Mouse (Mus musculus) heart, embryonic 12.5 days (tissue): ENCODE measurements around the gene Zglp1. TPM values are rescaled to one million over a fixed set of nuclear protein-coding genes. Genes with fewer than 3 reads are reported as not detected.

Source experiments
- ATAC-seq: fragments of 200-750 bp; cut with Nextera tagmentation; 2 replicates; pipeline ENCODE4 v1.8.0; 2017; ENCODE audit warnings: moderate TSS enrichment, moderate library complexity; ENCODE audit not compliant: insufficient number of reproducible peaks, low FRiP score
- H3K27ac ChIP-seq: fragments of 300-500 bp; sonication (generic); 2 replicates; pipeline ENCODE4 v1.5.1; 2016; ENCODE audit warnings: mild to moderate bottlenecking, moderate library complexity; ENCODE audit not compliant: poor library complexity, severe bottlenecking
- H3K27me3 ChIP-seq: fragments of 300-500 bp; sonication (generic); replicated peaks from 2 replicates; pipeline ENCODE4 v1.6.1; 2016; ENCODE audit warnings: mild to moderate bottlenecking, moderate library complexity
- H3K36me3 ChIP-seq: fragments of 300-500 bp; sonication (generic); 2 replicates; pipeline ENCODE4 v1.6.1; 2016; ENCODE audit warnings: mild to moderate bottlenecking, moderate library complexity
- H3K4me1 ChIP-seq: fragments of 300-500 bp; sonication (generic); replicated peaks from 2 replicates; pipeline ENCODE4 v1.6.1; 2016; ENCODE audit warnings: mild to moderate bottlenecking
- H3K4me2 ChIP-seq: fragments of 300-500 bp; sonication (generic); 2 replicates; pipeline ENCODE4 v1.6.1; 2016; ENCODE audit warnings: mild to moderate bottlenecking, moderate library complexity
- H3K4me3 ChIP-seq: fragments of 300-500 bp; sonication (generic); 2 replicates; pipeline ENCODE4 v1.5.1; 2016; ENCODE audit warnings: mild to moderate bottlenecking
- H3K9ac ChIP-seq: fragments of 300-500 bp; sonication (generic); 2 replicates; pipeline ENCODE4 v1.6.1; 2016; ENCODE audit warnings: mild to moderate bottlenecking, moderate library complexity
- H3K9me3 ChIP-seq: fragments of 300-500 bp; sonication (generic); replicated peaks from 2 replicates; pipeline ENCODE4 v1.6.1; 2016; ENCODE audit warnings: mild to moderate bottlenecking, moderate library complexity
- WGBS: fragments of 180-500 bp; shearing (Covaris S2); methylation state at CpG from one replicate; pipeline ENCODE4 v1.1.7; 2016; 5-methylcytosine and 5-hydroxymethylcytosine counted together
- polyA plus RNA-seq: library from polyadenylated mRNA; unstranded; fragments of >200 nt; fragmentation: Nextera tagmentation; extraction: Ambion mirVana; gene quantifications from 2 replicates; pipeline ENCODE4 v1.2.1, GENCODE M21; 2016

Gene Zglp1
- polyA plus RNA-seq, 1 experiment from 2014 or later: 1.0 TPM

- no peak overlapping the region for H3K4me3 ChIP-seq
Observed at GRCm38 (mm10) chr9:21095958-21096357, 29.1 kb upstream of the Zglp1 start.

GRCm38 (mm10) chr9:21093423-21093822, 26.5 kb upstream of the Zglp1 start:
- no peaks in the 10 kb centered on the region for H3K27me3 ChIP-seq
- ATAC-seq: no peak
- no peak overlapping the region for H3K4me2 ChIP-seq
- H3K9ac ChIP-seq: no peak overlapping the region
- H3K9me3 ChIP-seq: no peaks in the 10 kb centered on the region
- 89% methylated on average over 9 of the region's 9 CpGs for WGBS
- peaks cover 31% of the 10 kb centered on the region for H3K4me1 ChIP-seq
- H3K4me3 ChIP-seq: no peak overlapping the region
- no peak overlapping the region for H3K27ac ChIP-seq
- H3K36me3 ChIP-seq: peaks cover 20% of the 10 kb centered on the region

More at GRCm38 (mm10) chr9:21095958-21096357, 29.1 kb upstream of the Zglp1 start:
- peaks cover 14% of the 10 kb centered on the region for H3K4me1 ChIP-seq
- H3K9ac ChIP-seq: no peak overlapping the region
- H3K9me3 ChIP-seq: no peaks in the 10 kb centered on the region
- ATAC-seq: no peak
- WGBS: 86% methylated on average over 4 of the region's 4 CpGs
- H3K4me2 ChIP-seq: no peak overlapping the region
- H3K27ac ChIP-seq: no peak overlapping the region
- H3K36me3 ChIP-seq: no peaks in the 10 kb centered on the region
- H3K27me3 ChIP-seq: no peaks in the 10 kb centered on the region

DNA sequence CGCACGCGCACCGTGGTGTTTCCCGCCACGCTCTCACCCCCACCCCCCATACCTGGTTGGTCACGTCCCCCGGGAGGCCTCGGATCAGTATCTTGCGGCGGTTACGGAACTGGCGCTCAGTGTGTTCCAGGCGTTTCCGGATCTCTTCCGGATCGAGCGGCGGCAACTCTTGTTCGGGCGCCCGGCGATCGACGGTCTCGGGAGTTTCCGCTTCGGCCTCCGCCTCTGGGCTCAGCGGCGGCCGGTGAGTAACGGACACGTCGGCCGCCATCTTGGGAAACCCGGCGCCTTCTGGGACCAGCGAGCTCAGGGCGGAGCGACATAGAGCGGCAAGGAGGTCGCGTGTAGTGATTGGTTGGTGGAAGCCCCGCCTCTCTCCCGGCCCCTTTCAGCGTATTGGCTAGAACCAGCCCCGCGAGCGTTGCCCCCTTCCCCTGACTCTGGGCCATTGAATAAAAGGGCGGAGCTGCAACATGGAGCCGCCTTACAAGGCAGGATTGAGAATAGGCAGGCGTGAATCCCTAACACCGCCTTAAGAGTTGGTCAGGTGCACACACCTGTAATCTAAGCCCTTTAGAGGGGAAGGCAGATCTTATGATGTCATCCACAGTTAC, 24.9 kb upstream of the Zglp1 start, which contains the start of the genes Gm38431 and Raver1:
Gene Gm38431 (minus strand): TSS at position 291 of the 614 bp plus-strand sequence.
Gene Raver1 (minus strand): TSS at position 302 of the 614 bp plus-strand sequence.
- Histone ChIP-seq H3K36me3 (peaks cover 36% of the 10 kb centered on the region), H3K4me2 (peak within 1 kb of the TSS; percentile 97), H3K9me3 (no peaks in the 10 kb centered on the region), H3K27me3 (no peaks in the 10 kb centered on the region), H3K27ac (peak within 1 kb of the TSS; percentile 81), H3K4me1 (peaks cover 29% of the 10 kb centered on the region), H3K9ac (peak within 1 kb of the TSS; percentile 84), H3K4me3 (peak within 1 kb of the TSS; percentile 76)
- peak; percentile 98 for ATAC-seq
- under 1% methylated on average over 54 of the region's 54 CpGs for WGBS

GRCm38 (mm10) chr9:21090972-21091706, 24.2 kb upstream of the Zglp1 start:
- Histone ChIP-seq H3K4me3 (peak overlapping the region; percentile 76), H3K9me3 (no peaks in the 10 kb centered on the region), H3K4me1 (peaks cover 29% of the 10 kb centered on the region), H3K4me2 (peak overlapping the region; percentile 97), H3K36me3 (peaks cover 43% of the 10 kb centered on the region), H3K9ac (peak overlapping the region; percentile 84), H3K27me3 (no peaks in the 10 kb centered on the region), H3K27ac (peak overlapping the region; percentile 81; the same call in 1 of the 2 replicates)
- ATAC-seq: no peak; the same call in 1 of the 2 replicates
- WGBS: 1% methylated on average over 24 of the region's 24 CpGs

DNA sequence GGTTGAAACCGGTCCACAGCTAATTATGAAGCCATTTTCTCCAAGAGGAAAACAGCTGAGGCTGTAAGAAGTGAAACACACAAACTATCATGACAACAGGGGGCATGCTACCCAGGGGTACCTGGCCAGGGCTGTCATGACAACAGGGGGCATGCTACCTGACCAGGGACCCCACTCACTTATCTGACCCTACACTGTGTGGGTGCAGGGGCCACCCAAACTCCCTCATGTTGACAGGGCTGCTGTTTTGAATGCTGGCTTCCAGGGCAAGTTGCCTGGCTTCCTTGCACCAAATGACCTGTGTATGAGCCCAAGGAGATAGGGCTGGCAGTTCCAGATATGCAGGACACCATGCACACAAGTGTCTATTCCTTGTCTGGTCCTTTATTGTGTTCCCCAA, 23.6 kb upstream of the Zglp1 start:
- H3K27ac ChIP-seq: no peak overlapping the region
- WGBS: 83% methylated on average over 1 of the region's 1 CpGs
- H3K36me3 ChIP-seq: peaks cover 49% of the 10 kb centered on the region

GRCm38 (mm10) chr9:21083324-21083723, 16.4 kb upstream of the Zglp1 start:
- Histone ChIP-seq H3K27me3 (no peaks in the 10 kb centered on the region), H3K36me3 (peaks cover 93% of the 10 kb centered on the region), H3K4me3 (no peak overlapping the region), H3K4me1 (0 out of 2 replicates have a peak, but pooled peaks cover under 1% of the 10 kb centered on the region), H3K9me3 (no peaks in the 10 kb centered on the region), H3K4me2 (no peak overlapping the region), H3K9ac (no peak overlapping the region), H3K27ac (no peak overlapping the region)
- WGBS: 76% methylated on average over 3 of the region's 3 CpGs
- ATAC-seq: no peak

More for the DNA sequence above, 23.6 kb upstream of the Zglp1 start:
- no peak for ATAC-seq
- Histone ChIP-seq H3K9ac (peak overlapping the region; percentile 84), H3K4me3 (peak overlapping the region; percentile 76), H3K9me3 (no peaks in the 10 kb centered on the region), H3K4me1 (peaks cover 29% of the 10 kb centered on the region), H3K27me3 (no peaks in the 10 kb centered on the region), H3K4me2 (peak overlapping the region; percentile 97)

- Histone ChIP-seq H3K27me3 (no peaks in the 10 kb centered on the region), H3K4me1 (no peaks in the 10 kb centered on the region), H3K4me3 (no peak overlapping the region), H3K9me3 (no peaks in the 10 kb centered on the region), H3K36me3 (peaks cover 92% of the 10 kb centered on the region), H3K4me2 (no peak overlapping the region), H3K9ac (no peak overlapping the region), H3K27ac (no peak overlapping the region)
- no peak for ATAC-seq
- 89% methylated on average over 9 of the region's 9 CpGs for WGBS
Observed at GRCm38 (mm10) chr9:21081127-21081526, 14.2 kb upstream of the Zglp1 start.

GRCm38 (mm10) chr9:21075625-21076024, 8.7 kb upstream of the Zglp1 start:
- WGBS: 83% methylated on average over 3 of the region's 3 CpGs
- Histone ChIP-seq H3K9me3 (no peaks in the 10 kb centered on the region), H3K27me3 (no peaks in the 10 kb centered on the region), H3K4me2 (no peak overlapping the region), H3K27ac (no peak overlapping the region), H3K36me3 (peaks cover 78% of the 10 kb centered on the region), H3K4me1 (peaks cover 7% of the 10 kb centered on the region), H3K9ac (no peak overlapping the region), H3K4me3 (no peak overlapping the region)
- no peak for ATAC-seq

- Histone ChIP-seq H3K4me1 (peaks cover 7% of the 10 kb centered on the region), H3K27me3 (no peaks in the 10 kb centered on the region), H3K9ac (no peak overlapping the region), H3K9me3 (no peaks in the 10 kb centered on the region), H3K27ac (no peak overlapping the region), H3K4me3 (no peak overlapping the region), H3K36me3 (peaks cover 69% of the 10 kb centered on the region), H3K4me2 (no peak overlapping the region)
- no peak for ATAC-seq
- 94% methylated on average over 1 of the region's 1 CpGs for WGBS
Observed at GRCm38 (mm10) chr9:21074173-21074572, 7.3 kb upstream of the Zglp1 start.

DNA sequence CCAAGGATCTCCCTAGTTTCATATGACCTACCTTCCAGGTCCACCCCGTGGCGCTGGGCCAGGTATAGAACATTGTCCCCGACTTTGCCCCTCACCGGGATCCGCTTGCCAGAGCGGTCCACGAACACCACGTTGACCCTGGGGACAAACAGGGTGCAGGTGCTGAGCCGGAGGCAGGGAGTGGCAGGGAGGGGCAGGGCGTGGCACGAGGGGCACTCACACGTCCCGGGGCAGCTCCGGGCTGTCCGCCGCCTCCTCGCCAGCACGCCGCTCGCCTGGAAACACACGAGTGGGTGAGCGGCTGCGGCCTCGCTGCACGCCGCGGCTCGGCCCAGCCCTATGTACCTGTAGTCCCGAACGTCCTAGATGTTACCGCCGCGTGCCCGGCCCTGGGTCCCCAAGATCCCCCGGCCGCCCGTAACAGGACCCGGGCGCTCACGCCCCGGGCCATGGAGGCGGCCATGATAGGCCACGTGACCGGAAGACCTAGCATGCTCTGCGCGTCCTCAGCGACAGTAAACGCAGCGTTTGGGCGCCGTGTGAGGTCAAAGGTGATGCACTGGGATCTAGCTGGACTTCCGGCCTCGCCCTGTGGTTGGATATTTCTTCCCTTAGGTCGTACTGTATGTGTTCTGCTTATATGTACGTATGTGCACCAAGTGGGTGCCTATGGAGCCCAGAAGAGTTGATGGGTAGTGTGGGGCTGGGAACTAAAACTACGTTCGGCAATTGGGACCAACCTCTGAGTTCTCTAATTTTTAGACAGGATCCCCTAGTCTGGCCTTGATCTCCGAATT, 6.3 kb upstream of the Zglp1 start, which contains the start of the genes Gm49373 and Fdx1l:
Gene Gm49373 (minus strand): TSS at position 53 of the 797 bp plus-strand sequence.
Gene Fdx1l (minus strand): TSS at position 571 of the 797 bp plus-strand sequence.
- Histone ChIP-seq H3K36me3 (peaks cover 61% of the 10 kb centered on the region), H3K9ac (peak within 1 kb of the TSS; percentile 94), H3K9me3 (no peaks in the 10 kb centered on the region), H3K27ac (peak within 1 kb of the TSS; percentile 65), H3K4me3 (peak within 1 kb of the TSS; percentile 74), H3K4me1 (peaks cover 7% of the 10 kb centered on the region), H3K27me3 (no peaks in the 10 kb centered on the region), H3K4me2 (peak within 1 kb of the TSS; percentile 68)
- WGBS: 2% methylated on average over 58 of the region's 58 CpGs
- peak; percentile 91 for ATAC-seq
